Mouse (Mus musculus) G1E (cell line): Measurements from ENCODE around the gene Rnf182. TPM values are rescaled to one million over a fixed set of nuclear protein-coding genes. Genes with fewer than 3 reads are reported as not detected.

ENCODE experiments used
- ATAC-seq: 2 replicates; pipeline ENCODE4 v1.8.0; 2016; ENCODE audit warnings: mild to moderate bottlenecking; ENCODE audit not compliant: insufficient number of reproducible peaks, poor library complexity, low FRiP score, severe bottlenecking; ENCODE audit errors: extremely low read depth
- DNase-seq: peaks from one replicate; pipeline ENCODE4 v3.0.0; 2012; ENCODE audit warnings: low spot score
- H3K27me3 ChIP-seq: 2 replicates; pipeline ENCODE4 v1.6.1; 2012; ENCODE audit warnings: mild to moderate bottlenecking, low read length, inconsistent platforms; ENCODE audit not compliant: insufficient read depth
- H3K36me3 ChIP-seq: replicated peaks from 2 replicates; pipeline ENCODE3; 2012; ENCODE audit warnings: mild to moderate bottlenecking, inconsistent platforms
- H3K4me1 ChIP-seq: 2 replicates; pipeline ENCODE4 v1.6.1; 2012; ENCODE audit warnings: low read depth, low read length, inconsistent platforms, mixed read lengths; ENCODE audit not compliant: insufficient read depth
- H3K4me3 ChIP-seq: 2 replicates; pipeline ENCODE4 v1.5.1; 2012; ENCODE audit warnings: low read depth, mild to moderate bottlenecking, inconsistent platforms, low read length, moderate library complexity, mixed read lengths
- H3K9me3 ChIP-seq: replicated peaks from 2 replicates; pipeline ENCODE4 v1.6.1; 2012; ENCODE audit warnings: inconsistent platforms
- CTCF ChIP-seq: IDR thresholded peaks from 2 replicates; pipeline ENCODE4 v1.5.1; 2012; ENCODE audit warnings: low read depth, low read length, inconsistent platforms, mixed read lengths
- GATA1 ChIP-seq: IDR thresholded peaks from 2 replicates; pipeline ENCODE4 v1.6.1; 2012; ENCODE audit warnings: borderline replicate concordance, low read length, inconsistent platforms, mixed read lengths
- GATA2 ChIP-seq: IDR thresholded peaks from 2 replicates; pipeline ENCODE4 v1.6.1; 2012; ENCODE audit warnings: low read depth, low read length, inconsistent platforms, borderline replicate concordance
- POLR2AphosphoS5 ChIP-seq: IDR thresholded peaks from 2 replicates; pipeline ENCODE4 v1.6.1; 2012; ENCODE audit warnings: low read depth, low read length, inconsistent platforms; ENCODE audit not compliant: insufficient replicate concordance
- TAL1 ChIP-seq: conservative IDR thresholded peaks from 2 replicates; pipeline ENCODE4 v1.6.1; 2012; ENCODE audit warnings: low read depth, low read length, inconsistent platforms, mixed read lengths
- polyA plus RNA-seq: library from polyadenylated mRNA; stranded (reverse); fragments of >175 nt; gene quantifications from 2 replicates; pipeline ENCODE4 v1.2.3, GENCODE M21; 2012
- total RNA-seq, 2 experiments: library from RNA; stranded (forward) in 1 of 2; stranded (reverse) in 1 of 2; fragments of 200-1000 nt in 1 of 2; fragments of >200 nt in 1 of 2; fragmentation: Nextera tagmentation in 1 of 2; gene quantifications; 2 replicates each; pipeline ENCODE4 v1.2.3; 2014 to 2017

Rnf182 gene
- total and polyA plus RNA-seq, 3 experiments = 0.05 TPM; not detected in 2

- no peak for ATAC-seq
Observed at GRCm38 (mm10) chr13:43716514-43717036, 101.1 kb downstream of the Rnf182 start.

GRCm38 (mm10) chr13:43718173-43718572 lies 102.7 kb downstream of the Rnf182 start:
- no peak for ATAC-seq
- Histone ChIP-seq H3K27me3 (peaks cover 5% of the 10 kb centered on the region), H3K4me3 (no peak overlapping the region), H3K36me3 (no peaks in the 10 kb centered on the region), H3K9me3 (no peaks in the 10 kb centered on the region), H3K4me1 (no peaks in the 10 kb centered on the region)
- DNase-seq = no peak
- no peak for TF ChIP-seq POLR2AphosphoS5
- no peak for TF ChIP-seq GATA2
- no peak for TF ChIP-seq CTCF
- no peak for TF ChIP-seq GATA1
- no peak for TF ChIP-seq TAL1

More at GRCm38 (mm10) chr13:43716514-43717036, 101.1 kb downstream of the Rnf182 start:
- Histone ChIP-seq H3K27me3 (peaks cover 2% of the 10 kb centered on the region; the same call in 1 of the 2 replicates), H3K4me3 (no peak overlapping the region), H3K36me3 (no peaks in the 10 kb centered on the region), H3K4me1 (no peaks in the 10 kb centered on the region), H3K9me3 (no peaks in the 10 kb centered on the region)
- TF ChIP-seq TAL1 (no peak), GATA1 (no peak), GATA2 (no peak), POLR2AphosphoS5 (no peak), CTCF (no peak)
- DNase-seq = no peak

GRCm38 (mm10) chr13:43720496-43720895 lies 105.0 kb downstream of the Rnf182 start:
- no peak for ATAC-seq
- Histone ChIP-seq H3K4me1 (no peaks in the 10 kb centered on the region), H3K4me3 (no peak overlapping the region), H3K36me3 (no peaks in the 10 kb centered on the region), H3K27me3 (peaks cover 7% of the 10 kb centered on the region), H3K9me3 (no peaks in the 10 kb centered on the region)
- TF ChIP-seq CTCF = no peak
- TF ChIP-seq GATA1 = no peak
- TF ChIP-seq POLR2AphosphoS5 = no peak
- no peak for TF ChIP-seq GATA2
- TF ChIP-seq TAL1 = no peak
- no peak for DNase-seq

Other genes with a start within 250 kb of the Rnf182 start
- gene Nol7, start 217.3 kb upstream of the Rnf182 start, total RNA-seq (2014; fragmentation: Nextera tagmentation) = 164 and 174 TPM in 2 replicates
- gene Nol7, start 217.3 kb upstream of the Rnf182 start, total RNA-seq (2017) = 178 and 221 TPM in 2 replicates
- 231 and 273 TPM in 2 replicates for gene Nol7, start 217.3 kb upstream of the Rnf182 start, polyA plus RNA-seq
- 132 and 142 TPM in 2 replicates for gene Ranbp9, start 134.4 kb upstream of the Rnf182 start, total RNA-seq (2014; fragmentation: Nextera tagmentation)
- 60.9 and 66.3 TPM in 2 replicates for gene Ranbp9, start 134.4 kb upstream of the Rnf182 start, total RNA-seq (2017)
- 81.0 and 105 TPM in 2 replicates for gene Ranbp9, start 134.4 kb upstream of the Rnf182 start, polyA plus RNA-seq
- 18.9 and 22.3 TPM in 2 replicates for gene Mcur1, start 55.5 kb upstream of the Rnf182 start, total RNA-seq (2014; fragmentation: Nextera tagmentation)
- gene Mcur1, start 55.5 kb upstream of the Rnf182 start, total RNA-seq (2017) = 14.8 and 16.6 TPM in 2 replicates
- 8.2 and 9.6 TPM in 2 replicates for gene Mcur1, start 55.5 kb upstream of the Rnf182 start, polyA plus RNA-seq
- not detected in 2 replicates for gene Cd83, start 169.1 kb downstream of the Rnf182 start, total RNA-seq (2014; fragmentation: Nextera tagmentation)
- gene Cd83, start 169.1 kb downstream of the Rnf182 start, total RNA-seq (2017) = 0.05 and 0.06 TPM in 2 replicates
- not detected in 2 replicates for gene Cd83, start 169.1 kb downstream of the Rnf182 start, polyA plus RNA-seq